Mouse (Mus musculus) hematopoietic stem cell, adult 5-6 weeks (primary cell): ENCODE data around the gene Ogdh. TPM values are rescaled to one million over a fixed set of nuclear protein-coding genes. Genes with fewer than 3 reads are reported as not detected.
A peak's percentile ranks its signal among the peaks of the same experiment; 100 is the strongest.
"Not testable (repeated sequence)": the region's sequence is repeated elsewhere in the genome, so short reads cannot be mapped to it uniquely, and the experiment has no call there.

ENCODE experiments used
- ATAC-seq, 2 experiments: fragments of 125-278 bp in 1 of 2; replicated peaks in 1 of 2; 2 replicates each; pipeline ENCODE4 v1.8.0; 2016 to 2017; ENCODE audit warnings: inconsistent platforms in 2 of 2, mild to moderate bottlenecking in 2 of 2, moderate number of reproducible peaks in 2 of 2, low read depth in 1 of 2, moderate TSS enrichment in 1 of 2; ENCODE audit not compliant: low FRiP score in 2 of 2, poor library complexity in 2 of 2, severe bottlenecking in 2 of 2, insufficient read depth in 1 of 2, low TSS enrichment in 1 of 2
- total RNA-seq: library from RNA; stranded (forward); fragments of 172-1452, 232-1000 nt; gene quantifications from 2 replicates; pipeline ENCODE4 v1.2.3, GENCODE M21; 2017

Ogdh gene
- total RNA-seq, result 71.7 and 94.2 TPM in 2 replicates

GRCm38 (mm10) chr11:6291401-6292115 is at the start of gene Ogdh:
TSS of gene Ogdh (plus strand) at chr11:6291633.
- peak; percentile 93 to 95 for ATAC-seq

- ATAC-seq, result no peak
Measured at GRCm38 (mm10) chr11:6244707-6245106, 46.7 kb upstream of the Ogdh start.

DNA sequence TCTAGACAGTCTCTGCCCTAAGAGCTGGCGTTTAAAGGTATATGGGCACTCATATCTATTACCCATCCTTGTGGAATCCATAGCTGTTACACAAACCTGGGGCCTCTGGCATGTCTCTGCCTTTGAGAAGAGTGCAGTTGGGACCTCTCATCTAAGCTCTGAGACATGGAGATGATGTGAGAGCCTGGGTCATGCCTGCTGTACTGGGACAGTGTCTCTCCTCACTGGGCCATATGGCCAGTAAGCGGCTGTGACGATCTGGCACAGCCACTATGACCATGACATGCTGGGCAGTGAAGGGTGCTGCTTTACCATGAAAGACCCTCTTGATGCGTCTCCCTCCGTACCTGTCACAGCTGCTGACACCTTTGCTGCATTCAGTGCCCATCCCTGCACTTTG is 39.2 kb upstream of the Ogdh start:
- ATAC-seq, result no peak; a peak in 1 of 4 replicates

GRCm38 (mm10) chr11:6252824-6253223 is 38.6 kb upstream of the Ogdh start:
- no peak for ATAC-seq

GRCm38 (mm10) chr11:6254602-6255001 is 36.8 kb upstream of the Ogdh start:
- ATAC-seq, result not testable (repeated sequence)

GRCm38 (mm10) chr11:6256490-6257072 is 34.9 kb upstream of the Ogdh start:
- no peak for ATAC-seq

GRCm38 (mm10) chr11:6259413-6259812 is 32.0 kb upstream of the Ogdh start:
- ATAC-seq, result no peak

DNA sequence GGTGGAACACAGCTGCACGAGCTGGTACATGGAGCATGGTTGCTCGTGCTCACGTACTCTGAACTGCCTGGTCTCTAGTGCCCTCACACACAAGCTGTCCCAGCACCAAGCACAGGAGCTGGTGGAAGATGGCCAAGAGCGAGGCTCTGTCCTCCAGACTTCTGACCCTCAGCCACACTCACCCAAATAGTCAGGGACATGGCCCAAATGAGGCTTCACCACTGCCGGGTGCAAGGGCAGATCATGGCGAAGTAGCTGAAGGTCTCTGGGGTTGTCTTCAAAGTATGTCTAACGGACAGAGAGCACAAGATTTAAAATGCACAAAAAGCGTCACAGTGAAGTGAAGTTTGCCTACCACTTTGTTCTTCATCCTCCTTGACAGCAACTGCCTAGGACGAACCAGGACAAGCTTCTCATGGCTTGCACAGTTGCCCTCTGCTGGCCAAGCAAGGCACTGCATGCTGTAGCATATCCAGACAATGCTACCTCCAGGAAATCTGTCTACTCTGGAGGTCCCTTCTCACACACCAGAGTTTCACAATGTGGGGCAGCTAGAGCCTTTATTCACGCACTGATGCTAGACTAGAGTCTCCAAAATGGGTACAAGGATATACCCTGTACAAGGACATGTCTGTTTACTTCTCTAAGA is 29.9 kb upstream of the Ogdh start:
- ATAC-seq, result peak; percentile 71 to 77; a peak in 3 of 4 replicates

GRCm38 (mm10) chr11:6266621-6267020 is 24.8 kb upstream of the Ogdh start:
- ATAC-seq, result no peak

DNA sequence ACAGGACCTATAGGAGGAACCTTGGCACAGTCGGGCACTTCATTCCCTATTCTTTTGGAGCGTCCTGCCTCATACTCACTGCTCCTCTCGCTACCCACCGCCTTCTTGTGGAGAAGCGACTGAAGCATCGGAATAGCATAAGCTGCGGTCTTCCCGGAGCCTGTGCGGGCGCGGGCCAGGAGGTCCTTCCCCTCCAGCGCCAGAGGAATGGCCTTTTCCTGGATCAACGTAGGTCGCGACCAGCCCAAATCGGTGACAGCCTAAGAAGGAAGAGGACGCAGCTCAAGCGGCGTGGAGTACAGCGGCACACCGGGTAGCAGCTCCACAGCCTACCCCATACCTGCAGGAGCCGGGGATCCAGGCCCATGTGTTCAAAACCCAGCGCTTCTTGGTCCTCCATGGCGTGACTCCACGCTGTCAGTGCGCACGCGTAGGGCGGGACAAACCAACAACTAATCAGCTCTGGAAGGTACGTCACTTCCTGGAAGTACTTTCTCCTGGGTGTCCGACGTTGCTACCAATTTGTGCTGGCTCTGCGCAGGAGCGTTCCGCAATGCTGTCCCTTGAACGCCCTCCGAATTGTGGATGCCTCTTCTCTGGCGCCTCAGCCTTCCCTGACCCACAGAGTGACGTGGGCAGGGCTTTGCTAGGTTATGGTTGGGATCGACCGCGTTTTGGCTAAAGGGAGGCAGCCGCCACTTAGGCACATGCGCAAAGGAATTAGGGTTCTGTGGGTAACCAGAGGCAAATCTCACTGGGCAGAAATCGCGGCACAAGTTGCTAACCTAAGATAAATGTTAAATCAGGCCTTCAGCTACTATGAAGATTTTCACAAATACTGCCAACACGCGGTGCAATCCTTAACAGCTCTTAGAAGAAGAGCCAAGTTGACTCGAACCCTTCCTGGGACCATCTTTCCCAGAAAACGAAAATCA is 23.8 kb upstream of the Ogdh start, which contains the start of gene Ddx56:
Gene Ddx56, minus strand, starts transcription at position 453 of the 935 bp plus-strand sequence.
- peak; percentile 98 to 99 for ATAC-seq

- no peak for ATAC-seq
Measured at GRCm38 (mm10) chr11:6273607-6274006, 17.8 kb upstream of the Ogdh start.

DNA sequence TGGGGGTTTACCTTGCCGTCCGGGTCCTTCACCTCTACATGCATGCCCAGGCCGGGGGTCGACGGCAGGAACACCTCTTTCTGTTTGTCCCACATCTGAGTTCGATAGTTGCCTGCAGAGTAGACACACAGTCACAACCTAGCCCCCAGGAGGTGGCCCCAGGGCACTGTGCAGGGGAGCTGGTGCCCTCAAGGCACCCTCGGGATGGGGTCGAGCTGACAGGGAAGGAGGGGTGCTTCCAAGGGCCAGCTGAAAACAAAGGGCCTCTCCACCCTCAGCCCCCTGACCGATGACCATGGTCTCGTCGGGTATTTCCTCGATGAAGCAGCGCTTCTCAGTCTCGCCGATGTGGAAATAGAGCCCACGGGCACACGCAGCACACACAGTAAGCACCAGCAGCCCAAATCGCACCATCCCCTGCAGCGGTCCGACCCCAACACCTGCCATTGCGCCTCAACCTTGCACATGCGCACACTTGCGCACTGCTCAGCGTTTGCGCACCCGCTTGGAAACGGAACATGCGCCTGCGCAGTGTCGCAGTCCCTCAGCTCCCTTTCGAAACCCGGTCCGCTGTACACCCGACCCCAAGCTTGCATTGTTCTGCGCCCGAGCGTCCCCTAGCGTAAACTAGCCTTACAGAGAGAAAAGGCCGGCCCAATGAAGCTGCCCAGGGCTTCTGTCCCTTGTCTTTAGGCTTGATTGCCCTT is 16.9 kb upstream of the Ogdh start, which contains the start of gene Tmed4:
Gene Tmed4, minus strand, starts transcription at position 484 of the 707 bp plus-strand sequence.
- peak; percentile 96 to 98 for ATAC-seq

- peak in 1 of 2 experiments; percentile 22; a peak in 1 of 4 replicates for ATAC-seq
Measured at GRCm38 (mm10) chr11:6275094-6275484, 16.3 kb upstream of the Ogdh start.

GRCm38 (mm10) chr11:6276466-6276865 is 15.0 kb upstream of the Ogdh start:
- no peak for ATAC-seq

DNA sequence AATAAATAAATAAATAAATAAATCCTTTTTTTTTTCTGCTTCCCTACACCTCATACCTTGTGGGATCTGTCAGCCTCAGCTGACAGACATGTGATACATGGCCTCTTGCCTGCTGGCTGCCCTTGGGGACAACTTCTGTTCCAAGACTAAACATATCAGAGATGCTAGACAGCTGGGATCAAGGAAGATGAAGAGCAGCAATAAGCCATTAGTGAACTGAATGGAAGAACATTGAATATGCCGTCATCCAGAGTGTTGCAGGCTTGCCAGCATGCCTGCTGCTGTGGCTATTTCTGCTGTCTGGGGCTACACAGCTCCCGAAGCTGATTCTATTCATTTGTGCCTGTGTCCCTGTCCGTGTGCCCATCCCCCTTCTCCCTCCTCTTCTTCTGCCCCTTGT is 8.5 kb upstream of the Ogdh start:
- ATAC-seq, result no peak

GRCm38 (mm10) chr11:6290138-6290537 is 1.3 kb upstream of the Ogdh start:
- ATAC-seq, result no peak

- no peak for ATAC-seq
Measured at GRCm38 (mm10) chr11:6290883-6291282, 550 bp upstream of the Ogdh start.
